Mouse (Mus musculus) adrenal gland, postnatal 10 days (tissue): ENCODE results near the gene Rbms3. TPM values are rescaled to one million over a fixed set of nuclear protein-coding genes. Genes with fewer than 3 reads are reported as not detected.

Experiments
- DNase-seq: peaks from one replicate; pipeline ENCODE4 v3.0.0; 2021; ENCODE audit warnings: mixed read lengths
- total RNA-seq, 2 experiments: library from RNA; stranded (reverse); gene quantifications; 2 replicates each; pipeline ENCODE4 v1.2.3; 2021

The Rbms3 gene
- total RNA-seq, 2 experiments from 2014 or later: 26.0 to 36.4 TPM

GRCm38 (mm10) chr9:116748857-116749584 is 880.7 kb downstream of the Rbms3 start:
- no peak for DNase-seq

DNA sequence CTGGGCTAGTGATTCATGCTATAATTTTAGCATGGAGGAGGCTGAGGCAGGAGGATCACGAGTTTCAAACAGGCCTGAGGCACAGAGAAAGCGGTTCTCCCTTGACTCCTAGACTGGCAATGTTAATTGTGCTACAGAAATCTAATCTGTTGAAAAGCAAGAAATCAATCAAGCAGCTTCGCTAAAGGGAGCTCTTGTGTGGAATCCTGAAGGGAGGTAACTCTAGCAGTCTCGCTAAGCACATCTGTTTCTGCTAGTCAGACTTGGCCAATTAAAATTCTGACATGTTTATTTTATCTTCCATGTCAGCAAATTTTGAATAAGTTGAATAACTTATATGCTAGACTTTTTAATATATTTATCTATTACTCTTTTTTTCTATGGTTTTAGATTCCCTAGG is 881.4 kb downstream of the Rbms3 start:
- no peak for DNase-seq

DNA sequence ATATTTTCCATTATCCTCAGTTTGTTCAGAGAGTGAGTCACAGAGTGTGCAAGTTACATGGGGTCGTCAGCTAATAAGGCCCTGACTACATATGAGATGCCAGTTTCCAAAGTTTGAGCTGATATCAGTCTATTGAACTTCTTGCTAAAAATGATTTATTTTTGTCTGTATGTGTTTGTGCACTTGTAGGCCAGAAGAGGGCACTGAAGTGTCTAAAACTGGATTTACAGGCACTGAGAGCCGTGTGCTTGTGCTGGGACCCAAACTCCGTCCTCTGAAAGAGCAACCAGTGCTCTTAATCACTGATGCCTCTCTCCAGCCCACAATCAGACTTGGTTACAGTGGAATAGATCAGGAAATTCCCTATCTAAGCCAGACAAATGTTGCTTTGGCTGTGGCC is 882.8 kb downstream of the Rbms3 start:
- DNase-seq: no peak

GRCm38 (mm10) chr9:116737786-116738185 is 891.9 kb downstream of the Rbms3 start:
- no peak for DNase-seq

- DNase-seq: no peak
Measured at GRCm38 (mm10) chr9:116729172-116729571, 900.5 kb downstream of the Rbms3 start.

DNA sequence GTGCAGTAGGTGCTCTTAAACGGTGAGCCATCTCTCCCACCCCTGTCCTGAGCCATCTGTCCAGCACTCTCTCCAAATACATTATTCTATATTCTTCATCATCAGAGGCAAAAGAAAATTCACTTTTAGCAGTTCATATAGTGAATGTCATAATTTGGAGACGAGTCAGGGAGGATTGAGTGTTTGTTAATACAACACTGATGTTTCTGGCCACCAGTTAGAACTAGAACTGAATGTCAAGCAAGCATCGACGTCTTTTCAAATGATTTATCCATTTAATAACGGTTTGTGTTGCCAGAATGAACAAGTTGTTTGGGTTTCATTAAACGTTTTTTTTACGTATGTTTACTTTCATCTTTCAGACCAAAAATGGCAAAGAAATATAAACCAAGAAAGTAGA is 901.1 kb downstream of the Rbms3 start:
- no peak for DNase-seq

DNA sequence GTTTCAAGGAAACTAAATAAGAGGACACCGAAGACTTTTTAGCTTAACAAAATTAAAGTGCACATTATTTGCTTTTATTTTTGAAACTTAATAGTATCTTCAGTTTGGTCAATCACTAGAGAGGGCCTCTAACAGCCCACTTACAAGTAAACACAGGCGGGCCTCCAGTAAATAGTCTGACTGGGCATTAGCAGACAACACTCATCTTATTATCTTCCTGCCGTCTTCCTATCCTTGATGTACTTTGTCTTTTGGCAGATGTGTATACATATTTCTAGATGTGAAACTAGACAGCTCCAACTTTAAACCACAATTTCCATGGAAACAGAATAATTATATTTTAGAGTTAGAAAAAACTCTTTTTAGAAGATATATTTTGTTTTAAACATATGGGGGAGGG is 901.6 kb downstream of the Rbms3 start:
- DNase-seq: no peak

- DNase-seq: no peak
Measured at GRCm38 (mm10) chr9:116724581-116724980, 905.1 kb downstream of the Rbms3 start.

- DNase-seq: no peak
Measured at GRCm38 (mm10) chr9:116703119-116703518, 926.6 kb downstream of the Rbms3 start.

GRCm38 (mm10) chr9:116702611-116703010 is 927.1 kb downstream of the Rbms3 start:
- DNase-seq: no peak

GRCm38 (mm10) chr9:116701511-116702179 is 928.1 kb downstream of the Rbms3 start:
- no peak for DNase-seq

GRCm38 (mm10) chr9:116688615-116689014 is 941.1 kb downstream of the Rbms3 start:
- no peak for DNase-seq

DNA sequence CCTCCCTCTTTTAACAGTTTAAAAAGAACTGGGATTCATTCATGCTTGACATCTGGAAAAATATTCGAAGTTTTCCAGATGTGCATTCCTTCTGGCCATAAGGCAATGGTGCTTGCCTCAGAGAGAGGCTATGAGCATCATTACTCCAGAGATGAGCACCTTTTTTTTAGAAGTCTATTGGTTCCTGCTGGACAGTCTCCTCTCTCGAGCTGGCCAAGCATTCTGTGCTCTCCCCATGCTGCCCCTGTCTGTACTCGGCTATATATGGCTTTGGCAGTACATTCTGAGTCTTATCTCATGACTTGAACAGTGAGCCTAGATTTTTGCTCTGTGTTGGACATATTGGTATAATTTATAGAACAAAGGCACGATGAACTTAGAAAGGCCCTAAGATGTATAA is 952.6 kb downstream of the Rbms3 start:
- no peak for DNase-seq

GRCm38 (mm10) chr9:116676445-116676844 is 953.3 kb downstream of the Rbms3 start:
- no peak for DNase-seq

DNA sequence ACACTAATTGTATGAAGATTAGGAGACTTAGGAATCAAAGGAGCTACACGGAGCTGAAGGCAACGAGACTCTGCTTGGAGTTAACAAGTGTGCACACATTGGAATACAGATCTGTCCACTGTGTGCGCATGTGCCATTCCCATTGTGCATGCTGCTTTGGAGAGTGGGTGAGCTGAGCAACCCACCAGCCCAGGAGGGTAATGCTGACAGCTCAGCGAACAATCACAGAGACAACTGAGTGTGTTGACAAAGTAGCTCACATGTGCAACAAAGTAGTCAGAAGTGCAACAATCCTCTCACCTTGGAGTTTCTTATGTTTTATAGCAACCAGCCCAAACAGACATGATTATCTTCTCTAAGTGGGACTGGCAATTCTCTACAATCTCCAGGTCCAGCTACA is 955.5 kb downstream of the Rbms3 start:
- no peak for DNase-seq

DNA sequence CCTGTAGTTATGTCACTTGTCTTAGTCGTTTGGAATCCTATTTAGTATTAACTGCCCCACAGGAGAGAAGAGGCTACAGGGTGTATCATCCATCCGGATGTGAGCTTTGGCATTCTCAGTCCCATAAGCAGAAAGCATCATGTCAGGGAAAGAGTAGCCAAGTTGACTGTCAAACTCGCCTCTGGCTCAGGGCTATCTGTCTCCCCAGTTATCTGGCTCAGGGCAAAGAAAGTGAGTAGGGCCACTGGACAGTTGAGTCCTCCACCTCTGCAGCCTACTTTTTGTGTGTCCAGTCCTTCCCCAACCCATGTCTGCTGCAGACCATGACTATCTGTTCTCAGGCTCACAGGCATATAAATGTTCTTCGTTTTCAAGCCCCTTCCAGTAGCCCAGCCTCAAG is 968.7 kb downstream of the Rbms3 start:
- no peak for DNase-seq

- DNase-seq: no peak
Measured at GRCm38 (mm10) chr9:116659936-116660335, 969.8 kb downstream of the Rbms3 start.

DNA sequence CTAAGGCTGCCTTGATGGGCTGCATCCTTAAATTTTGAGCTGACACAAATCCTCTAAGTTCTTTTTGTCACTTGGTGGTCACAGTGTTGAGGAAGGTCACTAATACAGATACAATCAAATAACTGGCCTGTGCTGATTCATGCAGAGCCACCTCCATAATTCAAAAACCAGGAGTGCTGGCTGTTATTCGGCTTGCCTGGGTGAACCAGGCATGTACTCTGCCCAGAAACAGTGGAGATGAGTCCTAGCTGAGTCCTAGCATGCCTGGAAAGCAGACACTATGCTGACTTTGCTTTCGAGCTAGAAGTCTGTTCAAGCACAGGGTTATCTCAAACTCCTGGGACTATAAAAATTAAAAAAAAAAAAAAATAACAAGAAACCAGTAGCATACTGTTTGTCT is 972.6 kb downstream of the Rbms3 start:
- no peak for DNase-seq

DNA sequence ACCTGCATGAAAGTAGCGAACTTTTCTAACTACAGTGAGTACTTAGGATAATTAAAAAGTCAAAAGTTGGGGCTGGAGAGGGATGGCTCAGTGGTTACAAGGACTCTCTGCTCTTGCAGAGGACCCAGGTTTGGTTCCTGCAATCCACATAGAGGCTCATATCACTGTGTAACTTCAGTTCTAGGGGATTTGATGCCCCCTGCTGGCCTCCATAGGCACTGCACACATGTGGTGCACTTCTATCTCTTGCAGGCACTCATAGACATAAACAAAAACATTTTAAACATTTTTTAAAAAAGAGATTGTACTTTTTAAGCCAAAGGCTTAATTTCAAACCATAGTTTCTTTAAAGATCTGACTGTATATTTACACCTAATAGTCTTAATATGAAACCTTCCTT is 978.3 kb downstream of the Rbms3 start:
- no peak for DNase-seq

GRCm38 (mm10) chr9:116649955-116650354 is 979.8 kb downstream of the Rbms3 start:
- no peak for DNase-seq

DNA sequence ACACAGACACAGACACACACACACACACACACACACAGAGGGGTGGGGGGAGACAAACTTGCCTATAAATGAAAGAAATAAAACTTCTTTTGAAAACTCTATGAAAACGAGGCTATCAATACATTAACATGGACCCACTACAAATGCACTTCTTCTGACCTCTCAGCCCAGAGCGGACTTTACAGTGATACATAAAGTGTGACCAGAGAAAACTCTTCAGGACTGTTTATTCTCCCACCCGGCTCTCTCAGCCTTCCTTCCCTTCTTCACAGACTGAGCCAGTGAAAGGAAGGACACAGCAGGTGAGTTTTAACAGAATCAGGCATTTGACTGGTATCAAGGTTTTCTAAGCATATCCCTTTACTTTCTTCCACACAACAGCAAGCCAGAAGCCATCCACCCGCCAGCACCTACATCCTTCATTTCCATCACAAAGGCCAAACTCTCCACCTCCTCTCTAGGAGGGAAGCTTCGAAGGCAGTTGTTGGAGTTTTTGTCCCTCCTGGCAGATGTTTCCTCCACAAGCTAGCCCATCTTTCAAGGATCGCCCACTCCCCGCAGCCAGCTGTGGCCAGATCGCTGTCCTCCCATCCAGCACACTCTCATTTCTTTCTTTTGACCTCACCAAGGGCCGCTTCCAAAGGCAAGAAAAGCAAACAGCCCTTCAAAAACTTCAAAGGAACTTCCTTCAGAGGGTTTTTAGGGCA is 980.5 kb downstream of the Rbms3 start:
- no peak for DNase-seq

DNA sequence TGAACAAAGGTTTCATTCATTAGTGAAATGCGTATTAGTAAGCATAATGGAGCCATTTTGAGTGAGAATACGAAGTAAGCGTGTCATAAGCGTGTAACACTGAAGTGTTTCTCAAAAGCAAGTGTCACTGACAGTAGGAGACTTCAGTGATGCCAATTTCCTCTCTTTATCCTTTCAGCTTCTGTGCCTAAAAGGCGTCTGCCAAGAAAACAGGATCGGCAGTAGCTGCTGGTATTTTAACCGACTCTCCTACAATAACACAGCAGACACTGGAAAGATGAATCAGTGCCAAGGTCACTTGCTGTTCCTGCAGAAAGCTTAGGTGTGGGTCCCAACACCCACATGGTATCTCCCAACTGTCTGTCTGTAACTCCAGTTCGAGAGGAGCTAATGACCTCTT is 985.1 kb downstream of the Rbms3 start:
- peak; percentile 7 for DNase-seq

- no peak for DNase-seq
Measured at GRCm38 (mm10) chr9:116640302-116640679, 989.4 kb downstream of the Rbms3 start.
